Mouse (Mus musculus): Measurements from ENCODE around the gene Amdhd2.

DNA sequence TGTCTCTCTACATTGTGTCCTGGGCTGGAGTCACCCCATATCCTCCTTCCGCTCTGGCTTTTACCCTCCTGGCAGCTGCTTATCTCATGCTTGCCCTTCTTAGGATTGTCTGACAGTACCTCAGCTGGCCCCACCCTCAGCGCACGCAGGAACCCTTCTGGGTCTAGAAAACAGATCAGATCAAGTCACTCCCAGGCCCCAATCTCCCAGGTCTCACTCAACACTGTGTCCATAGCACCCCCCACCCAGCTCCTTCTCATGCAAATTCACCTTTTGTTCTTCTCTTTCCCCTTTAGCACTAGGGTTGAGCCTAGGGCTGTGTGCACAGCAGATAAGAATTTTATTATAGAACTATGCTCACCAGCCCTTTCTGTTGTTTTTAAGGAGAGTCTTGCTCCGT is 39.5 kb upstream of the Amdhd2 start:
- TF ChIP-seq CTCF (IDR thresholded peaks at IDR 0.05; ENCODE audit: low read depth) (no peak), EP300 (IDR thresholded peaks at IDR 0.05; ENCODE audit: low read depth) (peak; percentile 60; the same call in 1 of the 2 replicates)

Measured in liver, postnatal 0 days (tissue).